Mouse (Mus musculus): Measurements from ENCODE around the gene Gm45213. TPM values are rescaled to one million over a fixed set of nuclear protein-coding genes. Genes with fewer than 3 reads are reported as not detected.

Gm45213 gene
- polyA plus RNA-seq, 1 experiment, result not detected

- H3K27ac ChIP-seq (ENCODE audit: insufficient read depth, low read length), result no peak overlapping the region
- H3K4me1 ChIP-seq (ENCODE audit: control insufficient read depth, insufficient read depth, low read length), result peaks cover 5% of the 10 kb centered on the region; the same call in 1 of the 2 replicates
- H3K4me3 ChIP-seq (ENCODE audit: insufficient read depth, low read length), result no peak overlapping the region
- no peak for TF ChIP-seq CTCF (IDR thresholded peaks at IDR 0.05; ENCODE audit: borderline replicate concordance, insufficient read depth, low read length)
- TF ChIP-seq POLR2A (IDR thresholded peaks at IDR 0.05; ENCODE audit: low read depth, low read length), result no peak
These were observed 40.4 kb downstream of the Gm45213 start for GRCm38 (mm10) chr7:66083757-66084156.

- no peak overlapping the region for H3K4me3 ChIP-seq (ENCODE audit: insufficient read depth, low read length)
- no peak overlapping the region for H3K27ac ChIP-seq (ENCODE audit: insufficient read depth, low read length)
These were observed 41.1 kb downstream of the Gm45213 start for GRCm38 (mm10) chr7:66084546-66084945.

GRCm38 (mm10) chr7:66087652-66088051 is 44.2 kb downstream of the Gm45213 start:
- no peak for TF ChIP-seq CTCF (IDR thresholded peaks at IDR 0.05; ENCODE audit: borderline replicate concordance, insufficient read depth, low read length)
- no peak for TF ChIP-seq POLR2A (IDR thresholded peaks at IDR 0.05; ENCODE audit: low read depth, low read length)
- Histone ChIP-seq H3K4me1 (ENCODE audit: control insufficient read depth, insufficient read depth, low read length) (no peaks in the 10 kb centered on the region), H3K4me3 (ENCODE audit: insufficient read depth, low read length) (no peak overlapping the region), H3K27ac (ENCODE audit: insufficient read depth, low read length) (no peak overlapping the region)

More at GRCm38 (mm10) chr7:66084546-66084945, 41.1 kb downstream of the Gm45213 start:
- no peak for TF ChIP-seq CTCF (IDR thresholded peaks at IDR 0.05; ENCODE audit: borderline replicate concordance, insufficient read depth, low read length)
- no peak for TF ChIP-seq POLR2A (IDR thresholded peaks at IDR 0.05; ENCODE audit: low read depth, low read length)
- H3K4me1 ChIP-seq (ENCODE audit: control insufficient read depth, insufficient read depth, low read length), result peaks cover 5% of the 10 kb centered on the region; the same call in 1 of the 2 replicates

DNA sequence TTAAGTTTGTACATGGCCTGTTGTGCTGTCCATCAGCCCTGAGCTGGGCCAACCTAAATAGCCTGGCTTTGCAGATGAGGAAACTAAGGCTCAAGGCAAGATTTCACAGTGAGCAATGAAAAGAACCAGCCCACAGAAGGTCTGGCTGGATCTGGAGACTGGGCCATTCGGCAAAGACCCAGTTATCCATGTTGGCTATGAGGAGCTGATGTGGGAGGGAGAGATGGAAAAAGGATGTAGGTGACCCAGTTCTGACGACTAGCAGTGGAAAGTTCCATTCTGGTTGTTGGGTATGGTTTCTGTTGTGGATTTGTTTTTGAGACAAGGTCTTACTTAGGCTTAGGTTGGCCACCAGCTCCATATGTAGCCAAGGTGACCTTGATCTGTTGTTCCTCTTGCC is 44.7 kb downstream of the Gm45213 start:
- TF ChIP-seq POLR2A (IDR thresholded peaks at IDR 0.05; ENCODE audit: low read depth, low read length) (no peak), CTCF (IDR thresholded peaks at IDR 0.05; ENCODE audit: borderline replicate concordance, insufficient read depth, low read length) (no peak)
- H3K4me3 ChIP-seq (ENCODE audit: insufficient read depth, low read length), result no peak overlapping the region
- no peak overlapping the region for H3K27ac ChIP-seq (ENCODE audit: insufficient read depth, low read length)
- no peaks in the 10 kb centered on the region for H3K4me1 ChIP-seq (ENCODE audit: control insufficient read depth, insufficient read depth, low read length)

DNA sequence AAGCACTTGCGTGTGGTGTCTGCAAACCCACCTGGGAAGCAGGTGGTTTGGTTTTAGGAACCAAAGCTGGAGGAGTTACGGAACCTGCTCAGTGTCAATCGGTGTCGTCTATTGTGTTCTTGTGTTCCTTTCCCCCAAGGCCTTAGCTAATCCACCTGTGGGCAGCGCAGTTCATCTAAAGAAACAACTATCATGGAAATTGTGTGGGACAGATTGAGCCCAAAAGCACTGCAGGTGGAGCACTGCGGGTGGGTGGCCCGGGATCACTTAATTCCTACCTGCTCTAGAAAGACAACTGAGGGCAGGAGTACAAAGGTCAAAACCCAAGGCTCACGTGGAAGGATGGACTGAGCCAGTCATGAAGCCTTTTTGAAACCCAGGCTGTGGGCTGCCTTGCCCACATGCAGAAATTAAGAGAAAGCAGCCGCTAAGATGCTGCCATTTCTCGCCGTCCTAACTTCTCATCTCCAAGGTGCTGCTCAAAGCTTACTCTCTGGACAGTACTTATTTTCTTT is 47.3 kb downstream of the Gm45213 start:
- TF ChIP-seq CTCF (IDR thresholded peaks at IDR 0.05; ENCODE audit: borderline replicate concordance, insufficient read depth, low read length) (no peak), POLR2A (IDR thresholded peaks at IDR 0.05; ENCODE audit: low read depth, low read length) (no peak)
- no peak overlapping the region for H3K4me3 ChIP-seq (ENCODE audit: insufficient read depth, low read length)
- no peak overlapping the region for H3K27ac ChIP-seq (ENCODE audit: insufficient read depth, low read length)
- H3K4me1 ChIP-seq (ENCODE audit: control insufficient read depth, insufficient read depth, low read length), result no peaks in the 10 kb centered on the region

DNA sequence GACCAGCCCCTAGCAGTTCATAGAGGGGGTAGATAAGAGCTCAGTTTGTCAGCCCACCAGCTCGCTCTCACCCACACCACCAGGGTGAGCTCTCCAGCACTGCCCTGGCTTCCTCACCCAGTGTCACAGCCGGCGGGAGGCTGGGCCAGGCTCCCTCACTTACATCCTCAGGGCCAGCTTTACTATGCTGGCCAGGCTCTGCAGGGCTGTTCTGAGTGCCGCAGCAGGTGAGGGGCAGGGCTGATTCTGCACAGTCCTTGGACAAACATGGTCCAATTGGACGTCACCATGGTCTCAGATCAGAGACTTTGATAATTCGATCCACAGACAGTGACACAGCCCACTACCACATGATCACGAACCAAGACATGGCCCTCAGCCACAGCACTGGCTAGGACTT is 48.2 kb downstream of the Gm45213 start:
- Histone ChIP-seq H3K27ac (ENCODE audit: insufficient read depth, low read length) (no peak overlapping the region), H3K4me3 (ENCODE audit: insufficient read depth, low read length) (no peak overlapping the region), H3K4me1 (ENCODE audit: control insufficient read depth, insufficient read depth, low read length) (no peaks in the 10 kb centered on the region)
- TF ChIP-seq POLR2A (IDR thresholded peaks at IDR 0.05; ENCODE audit: low read depth, low read length), result no peak
- no peak for TF ChIP-seq CTCF (IDR thresholded peaks at IDR 0.05; ENCODE audit: borderline replicate concordance, insufficient read depth, low read length)

DNA sequence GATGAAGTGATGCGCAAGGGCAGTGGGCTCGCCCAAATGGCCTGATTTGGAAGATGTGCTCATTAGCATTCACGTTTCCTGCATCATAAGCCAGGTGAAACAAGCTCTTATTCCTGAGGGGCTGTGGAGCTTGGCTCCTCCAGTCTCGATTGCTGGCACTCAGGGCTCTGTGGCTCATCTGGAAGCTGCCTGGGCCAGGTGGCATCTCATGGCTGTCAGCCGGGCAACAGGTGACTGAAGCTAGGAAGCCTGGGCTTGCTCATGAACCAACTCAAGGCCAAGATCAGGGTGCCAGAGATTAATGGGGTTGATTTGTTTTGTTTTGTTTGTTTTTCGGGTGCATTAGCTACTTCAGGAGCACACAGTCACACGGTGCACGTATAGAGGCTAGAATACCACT is 49.3 kb downstream of the Gm45213 start:
- Histone ChIP-seq H3K27ac (ENCODE audit: insufficient read depth, low read length) (no peak overlapping the region), H3K4me1 (ENCODE audit: control insufficient read depth, insufficient read depth, low read length) (no peaks in the 10 kb centered on the region), H3K4me3 (ENCODE audit: insufficient read depth, low read length) (no peak overlapping the region)
- TF ChIP-seq CTCF (IDR thresholded peaks at IDR 0.05; ENCODE audit: borderline replicate concordance, insufficient read depth, low read length), result no peak
- TF ChIP-seq POLR2A (IDR thresholded peaks at IDR 0.05; ENCODE audit: low read depth, low read length), result no peak

DNA sequence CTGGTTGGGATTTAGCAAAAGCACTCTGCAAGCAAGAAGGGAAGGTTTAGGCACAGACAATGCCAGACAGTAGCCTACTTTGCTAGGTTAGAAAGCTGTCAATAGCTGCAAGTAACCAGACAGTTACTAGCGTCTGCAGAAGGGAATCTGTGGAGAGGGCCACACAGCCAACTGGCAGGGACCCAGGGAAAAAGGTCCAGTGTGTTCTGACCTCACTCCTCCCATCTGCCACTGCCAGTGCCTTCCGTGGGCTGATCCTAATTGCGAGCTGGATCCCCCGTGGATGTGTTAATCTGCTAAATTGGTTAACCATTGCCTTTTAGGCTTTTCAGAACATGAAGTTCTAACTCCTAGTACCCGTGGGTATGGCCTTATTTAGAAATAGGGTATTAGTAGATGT is 50.7 kb downstream of the Gm45213 start:
- Histone ChIP-seq H3K4me3 (ENCODE audit: insufficient read depth, low read length) (no peak overlapping the region), H3K4me1 (ENCODE audit: control insufficient read depth, insufficient read depth, low read length) (no peaks in the 10 kb centered on the region), H3K27ac (ENCODE audit: insufficient read depth, low read length) (no peak overlapping the region)
- TF ChIP-seq CTCF (IDR thresholded peaks at IDR 0.05; ENCODE audit: borderline replicate concordance, insufficient read depth, low read length) (no peak), POLR2A (IDR thresholded peaks at IDR 0.05; ENCODE audit: low read depth, low read length) (no peak)

- no peak for TF ChIP-seq CTCF (IDR thresholded peaks at IDR 0.05; ENCODE audit: borderline replicate concordance, insufficient read depth, low read length)
- TF ChIP-seq POLR2A (IDR thresholded peaks at IDR 0.05; ENCODE audit: low read depth, low read length), result no peak
- Histone ChIP-seq H3K27ac (ENCODE audit: insufficient read depth, low read length) (no peak overlapping the region), H3K4me3 (ENCODE audit: insufficient read depth, low read length) (no peak overlapping the region), H3K4me1 (ENCODE audit: control insufficient read depth, insufficient read depth, low read length) (no peaks in the 10 kb centered on the region)
These were observed 55.4 kb downstream of the Gm45213 start for GRCm38 (mm10) chr7:66098803-66099202.

DNA sequence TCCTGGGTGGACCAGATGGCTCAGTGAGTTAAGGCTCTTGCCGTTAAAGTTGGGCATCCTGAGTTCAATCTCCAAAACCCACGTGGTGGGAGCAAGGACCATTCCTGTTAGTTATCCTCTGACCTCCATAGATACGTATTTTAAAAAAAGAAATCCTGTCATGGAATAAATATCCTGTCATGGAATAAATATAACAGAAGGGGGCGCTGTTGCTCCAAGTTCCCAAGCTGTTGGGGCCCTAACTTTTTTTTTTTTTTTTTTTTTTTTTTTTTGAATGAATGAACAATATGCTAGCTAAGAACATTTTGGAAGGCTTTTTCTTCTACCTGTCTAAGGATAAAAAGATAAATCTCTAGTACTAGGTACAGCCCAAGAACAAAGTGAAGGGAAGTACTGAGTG is 58.5 kb downstream of the Gm45213 start:
- TF ChIP-seq POLR2A (IDR thresholded peaks at IDR 0.05; ENCODE audit: low read depth, low read length) (no peak), CTCF (IDR thresholded peaks at IDR 0.05; ENCODE audit: borderline replicate concordance, insufficient read depth, low read length) (no peak)
- H3K4me1 ChIP-seq (ENCODE audit: control insufficient read depth, insufficient read depth, low read length), result peaks cover 3% of the 10 kb centered on the region
- no peak overlapping the region for H3K4me3 ChIP-seq (ENCODE audit: insufficient read depth, low read length)
- no peak overlapping the region for H3K27ac ChIP-seq (ENCODE audit: insufficient read depth, low read length)

- H3K27ac ChIP-seq (ENCODE audit: insufficient read depth, low read length), result no peak overlapping the region
- no peak overlapping the region for H3K4me3 ChIP-seq (ENCODE audit: insufficient read depth, low read length)
- peaks cover 6% of the 10 kb centered on the region for H3K4me1 ChIP-seq (ENCODE audit: control insufficient read depth, insufficient read depth, low read length)
- TF ChIP-seq CTCF (IDR thresholded peaks at IDR 0.05; ENCODE audit: borderline replicate concordance, insufficient read depth, low read length) (no peak), POLR2A (IDR thresholded peaks at IDR 0.05; ENCODE audit: low read depth, low read length) (no peak)
These were observed 61.1 kb downstream of the Gm45213 start for GRCm38 (mm10) chr7:66104531-66104930.

Data from embryonic fibroblast, embryonic 13.5 days (primary cell).